14 mouse cellular contexts compared by ENCODE assay signal in the genomic region with DNA sequence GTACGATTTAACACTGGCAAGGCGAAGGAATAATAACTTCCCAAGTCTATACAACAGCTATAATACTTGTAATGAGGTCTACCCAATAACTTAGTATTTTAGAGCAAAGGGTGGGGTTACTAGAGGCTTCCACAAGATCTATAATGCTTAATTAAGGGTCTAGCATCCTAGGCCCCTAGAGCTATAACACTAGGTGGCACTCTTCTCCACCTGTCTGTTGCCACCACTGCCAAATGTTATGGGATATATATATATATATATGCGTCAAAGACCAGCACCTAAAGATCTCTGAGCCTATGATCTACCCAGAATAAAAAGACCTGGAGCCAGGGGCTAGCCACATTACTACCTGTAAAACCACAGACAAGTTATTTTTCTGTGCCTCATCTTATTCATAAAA. TPM values are rescaled to one million over a fixed set of nuclear protein-coding genes. Genes with fewer than 3 reads are reported as not detected.
DNase-seq lines count a peak whose midpoint lies in the region; ATAC-seq and TF ChIP-seq lines count a peak whose summit lies in the region.
"Had no signal": no experiment of that assay in that cellular context is flagged by ENCODE, and none has a peak within 500 bp of the region (broad histone marks: within the 10 kb centered on the region; RNA-seq: fewer than 3 reads in every experiment).

No protein-coding gene starts in this region.

- no peaks in the 10 kb centered on the region for H3K36me3 ChIP-seq in embryonic facial prominence, embryonic 11.5 days (replicated peaks; ENCODE audit: control insufficient read depth, insufficient read depth, low read depth, low read length)
- H3K36me3 ChIP-seq in embryonic facial prominence, embryonic 10.5 days (replicated peaks) = peaks cover 13% of the 10 kb centered on the region
- no peaks in the 10 kb centered on the region for H3K36me3 ChIP-seq in liver, postnatal 0 days (replicated peaks; ENCODE audit: insufficient read depth, low read length)
- H3K36me3 ChIP-seq in liver, embryonic 12.5 days = peaks cover 10% of the 10 kb centered on the region
- H3K36me3 ChIP-seq: heart, embryonic 15.5 days had no signal

- DNase-seq in embryonic facial prominence, embryonic 11.5 days (ENCODE audit: low spot score) = peak; percentile 37
- no peak for DNase-seq in embryonic facial prominence, embryonic 10.5 days (ENCODE audit: low spot score)
- no peak for DNase-seq in liver, postnatal 0 days
- DNase-seq in CD8-positive naive resting alpha-beta T cell, adult 2 months (ENCODE audit: low read depth in 2 of 2, low spot score in 2 of 2) = peak; percentile 15 to 54
- DNase-seq in naive thymus-derived CD4-positive, alpha-beta T cell, adult 2 months (ENCODE audit: low read depth) = peak; percentile 72
- no peak for DNase-seq in testis, postnatal 14 days (ENCODE audit: low spot score)
- DNase-seq: kidney, adult 9 months had no signal

- H3K9me3 ChIP-seq in embryonic facial prominence, embryonic 11.5 days (replicated peaks; ENCODE audit: control insufficient read depth, low read length) = no peaks in the 10 kb centered on the region
- no peaks in the 10 kb centered on the region for H3K9me3 ChIP-seq in embryonic facial prominence, embryonic 10.5 days
- H3K9me3 ChIP-seq in liver, postnatal 0 days (ENCODE audit: low read length) = no peaks in the 10 kb centered on the region
- H3K9me3 ChIP-seq in liver, embryonic 12.5 days (replicated peaks) = no peaks in the 10 kb centered on the region
- H3K9me3 ChIP-seq: heart, embryonic 15.5 days; limb, embryonic 13.5 days; midbrain, embryonic 12.5 days had no signal

- no peak for ATAC-seq in embryonic facial prominence, embryonic 11.5 days (replicated peaks; ENCODE audit: insufficient number of reproducible peaks, low FRiP score, low TSS enrichment, low read depth)
- ATAC-seq in liver, postnatal 0 days = no peak
- no peak for ATAC-seq in liver, embryonic 12.5 days
- no peak for ATAC-seq in inflammation-experienced regulatory T-cells, adult 6 months

- H3K27ac ChIP-seq in embryonic facial prominence, embryonic 11.5 days (replicated peaks; ENCODE audit: low read depth, low read length) = no peak overlapping the region
- H3K27ac ChIP-seq in embryonic facial prominence, embryonic 10.5 days (replicated peaks) = no peak overlapping the region
- no peak overlapping the region for H3K27ac ChIP-seq in liver, postnatal 0 days (ENCODE audit: low read depth)
- no peak overlapping the region for H3K27ac ChIP-seq in liver, embryonic 12.5 days
- H3K27ac ChIP-seq: heart, embryonic 15.5 days; limb, embryonic 13.5 days; midbrain, embryonic 12.5 days had no signal

- H3K4me1 ChIP-seq in embryonic facial prominence, embryonic 11.5 days (ENCODE audit: control insufficient read depth, insufficient read depth, low read length) = peaks cover 3% of the 10 kb centered on the region; the same call in 1 of the 2 replicates
- H3K4me1 ChIP-seq in embryonic facial prominence, embryonic 10.5 days = peaks cover 25% of the 10 kb centered on the region
- peaks cover 14% of the 10 kb centered on the region for H3K4me1 ChIP-seq in liver, postnatal 0 days (ENCODE audit: insufficient read depth)
- H3K4me1 ChIP-seq in liver, embryonic 12.5 days = peaks cover 24% of the 10 kb centered on the region

- H3K9ac ChIP-seq in embryonic facial prominence, embryonic 11.5 days (replicated peaks; ENCODE audit: low read length) = no peak overlapping the region
- no peak overlapping the region for H3K9ac ChIP-seq in liver, postnatal 0 days (replicated peaks)
- H3K9ac ChIP-seq in liver, embryonic 12.5 days = no peak overlapping the region
- H3K9ac ChIP-seq: heart, embryonic 15.5 days; limb, embryonic 13.5 days; midbrain, embryonic 12.5 days had no signal

- WGBS in embryonic facial prominence, embryonic 11.5 days = 68% methylated on average over 3 of the region's 3 CpGs
- WGBS in embryonic facial prominence, embryonic 10.5 days = 73% methylated on average over 3 of the region's 3 CpGs
- 61% methylated on average over 3 of the region's 3 CpGs for WGBS in liver, postnatal 0 days (ENCODE audit: insufficient replicate concordance)
- 61% methylated on average over 3 of the region's 3 CpGs for WGBS in liver, embryonic 12.5 days (ENCODE audit: insufficient replicate concordance)

- no peaks in the 10 kb centered on the region for H3K27me3 ChIP-seq in embryonic facial prominence, embryonic 11.5 days (ENCODE audit: control insufficient read depth, insufficient read depth, low read length)
- no peaks in the 10 kb centered on the region for H3K27me3 ChIP-seq in embryonic facial prominence, embryonic 10.5 days (replicated peaks; ENCODE audit: low read depth, poor library complexity, severe bottlenecking)
- H3K27me3 ChIP-seq in liver, postnatal 0 days (ENCODE audit: insufficient read depth, low read length) = no peaks in the 10 kb centered on the region
- no peaks in the 10 kb centered on the region for H3K27me3 ChIP-seq in liver, embryonic 12.5 days (replicated peaks)
- H3K27me3 ChIP-seq: heart, embryonic 15.5 days; limb, embryonic 13.5 days; midbrain, embryonic 12.5 days had no signal

- no peak for TF ChIP-seq EP300 in liver, postnatal 0 days (IDR thresholded peaks at IDR 0.05; ENCODE audit: low read depth)

- H3K4me3 ChIP-seq in embryonic facial prominence, embryonic 11.5 days (ENCODE audit: low read depth, low read length) = no peak overlapping the region
- H3K4me3 ChIP-seq in embryonic facial prominence, embryonic 10.5 days = no peak overlapping the region
- no peak overlapping the region for H3K4me3 ChIP-seq in liver, postnatal 0 days (ENCODE audit: low read depth, low read length)
- H3K4me3 ChIP-seq in liver, embryonic 12.5 days = no peak overlapping the region
- H3K4me3 ChIP-seq: heart, embryonic 15.5 days; limb, embryonic 13.5 days; midbrain, embryonic 12.5 days had no signal

- TF ChIP-seq CTCF in liver, postnatal 0 days (IDR thresholded peaks at IDR 0.05; ENCODE audit: low read depth) = peak; percentile 67

- H3K4me2 ChIP-seq in embryonic facial prominence, embryonic 11.5 days (ENCODE audit: low read depth, low read length) = no peak overlapping the region
- no peak overlapping the region for H3K4me2 ChIP-seq in liver, postnatal 0 days (ENCODE audit: low read depth, low read length)
- H3K4me2 ChIP-seq in liver, embryonic 12.5 days = no peak overlapping the region
- H3K4me2 ChIP-seq: heart, embryonic 15.5 days; limb, embryonic 13.5 days; midbrain, embryonic 12.5 days had no signal

RNA-seq across cellular contexts. Expression of a gene that starts 3.2 kb away (rescaled TPM):
- 34.5 and 37.2 TPM in 2 replicates for polyA plus RNA-seq in embryonic facial prominence, embryonic 11.5 days (2014; fragmentation: Nextera tagmentation; extraction: Ambion mirVana)
- polyA plus RNA-seq in embryonic facial prominence, embryonic 10.5 days (2016; fragmentation: Nextera tagmentation; extraction: Ambion mirVana) = 35.4 and 36.9 TPM in 2 replicates
- polyA plus RNA-seq in liver, postnatal 0 days (2015; fragmentation: Nextera tagmentation; extraction: Ambion mirVana) = 4.2 and 4.9 TPM in 2 replicates
- 9.2 and 11.7 TPM in 2 replicates for polyA plus RNA-seq in liver, embryonic 12.5 days (2016; fragmentation: Nextera tagmentation; extraction: Ambion mirVana)
- polyA plus RNA-seq in inflammation-experienced regulatory T-cells, adult 6 months (2017; shearing (Covaris generic)) = 1 to 10 TPM; 4.7 to 6.9 (median 6.2) TPM

RNA-seq across cellular contexts. Expression of a gene that starts 3.3 kb away (rescaled TPM):
- 10.1 and 10.9 TPM in 2 replicates for polyA plus RNA-seq in embryonic facial prominence, embryonic 11.5 days (2014; fragmentation: Nextera tagmentation; extraction: Ambion mirVana)
- polyA plus RNA-seq in embryonic facial prominence, embryonic 10.5 days (2016; fragmentation: Nextera tagmentation; extraction: Ambion mirVana) = 9.7 and 11.2 TPM in 2 replicates
- polyA plus RNA-seq in liver, postnatal 0 days (2015; fragmentation: Nextera tagmentation; extraction: Ambion mirVana) = 5.6 and 5.8 TPM in 2 replicates
- 11.5 and 12.3 TPM in 2 replicates for polyA plus RNA-seq in liver, embryonic 12.5 days (2016; fragmentation: Nextera tagmentation; extraction: Ambion mirVana)
- polyA plus RNA-seq in inflammation-experienced regulatory T-cells, adult 6 months (2017; shearing (Covaris generic)) = 10 to 100 TPM in 1 of 3 experiments, 1 to 10 TPM in 2; 7.7 to 10.5 (median 9.7) TPM

RNA-seq across cellular contexts. Expression of a gene that starts 17.3 kb away (rescaled TPM):
- polyA plus RNA-seq in embryonic facial prominence, embryonic 11.5 days (2014; fragmentation: Nextera tagmentation; extraction: Ambion mirVana) = not detected in 2 replicates
- not detected in 2 replicates for polyA plus RNA-seq in embryonic facial prominence, embryonic 10.5 days (2016; fragmentation: Nextera tagmentation; extraction: Ambion mirVana)
- polyA plus RNA-seq in liver, postnatal 0 days (2015; fragmentation: Nextera tagmentation; extraction: Ambion mirVana) = not detected in 2 replicates
- 0.48 TPM in 1 of 2 replicates, not detected in the other for polyA plus RNA-seq in liver, embryonic 12.5 days (2016; fragmentation: Nextera tagmentation; extraction: Ambion mirVana)
- not detected for polyA plus RNA-seq in inflammation-experienced regulatory T-cells, adult 6 months (2017; shearing (Covaris generic))
- polyA plus RNA-seq: frontal cortex, adult 2 months; heart, embryonic 15.5 days; limb, embryonic 13.5 days; midbrain, embryonic 12.5 days; stomach, embryonic 14.5 days had no signal

RNA-seq across cellular contexts. Expression of a gene that starts 17.3 kb away (rescaled TPM):
- 34.7 and 38.3 TPM in 2 replicates for polyA plus RNA-seq in embryonic facial prominence, embryonic 11.5 days (2014; fragmentation: Nextera tagmentation; extraction: Ambion mirVana)
- polyA plus RNA-seq in embryonic facial prominence, embryonic 10.5 days (2016; fragmentation: Nextera tagmentation; extraction: Ambion mirVana) = 49.3 and 53.7 TPM in 2 replicates
- 10.8 and 13.0 TPM in 2 replicates for polyA plus RNA-seq in liver, postnatal 0 days (2015; fragmentation: Nextera tagmentation; extraction: Ambion mirVana)
- 20.6 and 23.2 TPM in 2 replicates for polyA plus RNA-seq in liver, embryonic 12.5 days (2016; fragmentation: Nextera tagmentation; extraction: Ambion mirVana)
- 10 to 100 TPM; 25.6 to 36.4 (median 26.0) TPM for polyA plus RNA-seq in inflammation-experienced regulatory T-cells, adult 6 months (2017; shearing (Covaris generic))

RNA-seq across cellular contexts. Expression of a gene that starts 17.5 kb away (rescaled TPM):
- 61.7 and 68.1 TPM in 2 replicates for polyA plus RNA-seq in embryonic facial prominence, embryonic 11.5 days (2014; fragmentation: Nextera tagmentation; extraction: Ambion mirVana)
- 53.1 and 58.9 TPM in 2 replicates for polyA plus RNA-seq in embryonic facial prominence, embryonic 10.5 days (2016; fragmentation: Nextera tagmentation; extraction: Ambion mirVana)
- 11.5 and 12.5 TPM in 2 replicates for polyA plus RNA-seq in liver, postnatal 0 days (2015; fragmentation: Nextera tagmentation; extraction: Ambion mirVana)
- 32.1 and 32.4 TPM in 2 replicates for polyA plus RNA-seq in liver, embryonic 12.5 days (2016; fragmentation: Nextera tagmentation; extraction: Ambion mirVana)
- polyA plus RNA-seq in inflammation-experienced regulatory T-cells, adult 6 months (2017; shearing (Covaris generic)) = 10 to 100 TPM; 22.6 to 27.0 (median 23.5) TPM

Comparison
In these comparisons a context has a peak if more than half of its experiments do, and no peak if none do; other contexts are left out.
1. DNase-seq: peak in embryonic facial prominence, embryonic 11.5 days (single experiment), CD8-positive naive resting alpha-beta T cell, adult 2 months (2 of 2) and naive thymus-derived CD4-positive, alpha-beta T cell, adult 2 months (single experiment); none in embryonic facial prominence, embryonic 10.5 days (single experiment), liver, postnatal 0 days (single experiment) and testis, postnatal 14 days (single experiment).